Mouse (Mus musculus) MEL (cell line): Measurements from ENCODE around the gene Ncam1. TPM values are rescaled to one million over a fixed set of nuclear protein-coding genes. Genes with fewer than 3 reads are reported as not detected.

Source experiments
- DNase-seq: peaks from one replicate; pipeline ENCODE4 v3.0.0; 2011; ENCODE audit warnings: low read depth, low spot score
- H3K27ac ChIP-seq: 2 replicates; pipeline ENCODE4 v1.5.1; 2012; ENCODE audit warnings: low read depth, mild to moderate bottlenecking, control low read depth, low read length, moderate library complexity; ENCODE audit not compliant: control insufficient read depth
- H3K27me3 ChIP-seq, 2 experiments: fragments of 150-350 bp in 1 of 2; sonication (generic) in 1 of 2; 2 replicates each; pipeline ENCODE4 v1.6.1; 2012; ENCODE audit warnings: low read length in 2 of 2, mild to moderate bottlenecking in 2 of 2, improper control_type of control experiment in 1 of 2, moderate library complexity in 1 of 2; ENCODE audit not compliant: insufficient read depth in 2 of 2, control insufficient read depth in 1 of 2
- H3K36me3 ChIP-seq, 2 experiments: 2 replicates each; pipeline ENCODE4 v1.6.1; 2012 to 2014; ENCODE audit warnings: low read length in 2 of 2, improper control_type of control experiment in 1 of 2, inconsistent platforms in 1 of 2, mild to moderate bottlenecking in 1 of 2; ENCODE audit not compliant: insufficient read depth in 2 of 2, control insufficient read depth in 1 of 2
- H3K4me1 ChIP-seq, 2 experiments: fragments of 150-350 bp in 1 of 2; sonication (generic) in 1 of 2; 2 replicates each; pipeline ENCODE4 v1.6.1; 2012; ENCODE audit warnings: low read length in 2 of 2, improper control_type of control experiment in 1 of 2, mild to moderate bottlenecking in 1 of 2; ENCODE audit not compliant: insufficient read depth in 2 of 2, control insufficient read depth in 1 of 2
- H3K4me3 ChIP-seq, 2 experiments: fragments of 150-350 bp in 1 of 2; sonication (generic) in 1 of 2; 2 replicates each; pipeline ENCODE4 v1.5.1; 2012; ENCODE audit warnings: low read depth in 2 of 2, low read length in 2 of 2, mild to moderate bottlenecking in 2 of 2, moderate library complexity in 2 of 2, control low read depth in 1 of 2, improper control_type of control experiment in 1 of 2; ENCODE audit not compliant: control insufficient read depth in 1 of 2, insufficient read depth in 1 of 2
- H3K79me2 ChIP-seq: 2 replicates; pipeline ENCODE4 v1.6.1; 2012; ENCODE audit warnings: mild to moderate bottlenecking, low read length, moderate library complexity; ENCODE audit not compliant: control insufficient read depth, poor library complexity, insufficient read depth
- H3K9ac ChIP-seq: 2 replicates; pipeline ENCODE4 v1.6.1; 2012; ENCODE audit warnings: low read depth, mild to moderate bottlenecking, control low read depth, low read length, moderate library complexity; ENCODE audit not compliant: control insufficient read depth, poor library complexity, severe bottlenecking
- H3K9me3 ChIP-seq: fragments of 150-350 bp; sonication (generic); replicated peaks from 2 replicates; pipeline ENCODE4 v1.6.1; 2012; ENCODE audit warnings: mild to moderate bottlenecking, low read length, improper control_type of control experiment, moderate library complexity; ENCODE audit not compliant: insufficient read depth
- BHLHE40 ChIP-seq: IDR thresholded peaks from 2 replicates; pipeline ENCODE4 v1.6.1; 2012; ENCODE audit warnings: low read depth, mild to moderate bottlenecking, inconsistent platforms, low read length, improper control_type of control experiment, borderline replicate concordance
- CHD1 ChIP-seq: IDR thresholded peaks from 2 replicates; pipeline ENCODE4 v1.6.1; 2012; ENCODE audit warnings: low read depth, mild to moderate bottlenecking, inconsistent platforms, low read length, improper control_type of control experiment
- CTCF ChIP-seq, 3 experiments: IDR thresholded peaks in 2 of 3; conservative IDR thresholded peaks in 1 of 3; 2 replicates each; pipeline ENCODE4 v1.5.1; 2011 to 2012; ENCODE audit warnings: low read length in 3 of 3, low read depth in 2 of 3, mild to moderate bottlenecking in 2 of 3, improper control_type of control experiment in 1 of 3, inconsistent platforms in 1 of 3, mixed read lengths in 1 of 3, moderate library complexity in 1 of 3; ENCODE audit not compliant: control insufficient read depth in 1 of 3, insufficient read depth in 1 of 3, poor library complexity in 1 of 3, severe bottlenecking in 1 of 3
- ELF1 ChIP-seq: IDR thresholded peaks from 2 replicates; pipeline ENCODE4 v1.6.1; 2014; ENCODE audit warnings: low read depth, mild to moderate bottlenecking, inconsistent platforms, low read length, improper control_type of control experiment, moderate library complexity
- EP300 ChIP-seq, 2 experiments: IDR thresholded peaks; 2 replicates each; pipeline ENCODE4 v1.6.1; 2011; ENCODE audit warnings: improper control_type of control experiment in 2 of 2, low read length in 2 of 2, low read depth in 1 of 2, mild to moderate bottlenecking in 1 of 2
- GATA1 ChIP-seq: IDR thresholded peaks from 2 replicates; pipeline ENCODE4 v1.6.1; 2011; ENCODE audit warnings: low read depth, low read length, improper control_type of control experiment
- MEF2A ChIP-seq: IDR thresholded peaks from 2 replicates; pipeline ENCODE4 v1.6.1; 2014; ENCODE audit warnings: low read depth, mild to moderate bottlenecking, inconsistent platforms, low read length, improper control_type of control experiment; ENCODE audit not compliant: poor library complexity, insufficient replicate concordance, severe bottlenecking; ENCODE audit errors: extremely low read depth
- MXI1 ChIP-seq: IDR thresholded peaks from 2 replicates; pipeline ENCODE4 v1.6.1; 2011; ENCODE audit warnings: mild to moderate bottlenecking, low read depth, low read length, improper control_type of control experiment
- MYB ChIP-seq: IDR thresholded peaks from 2 replicates; pipeline ENCODE4 v1.6.1; 2011; ENCODE audit warnings: mild to moderate bottlenecking, low read depth, low read length, improper control_type of control experiment
- MYC ChIP-seq: IDR thresholded peaks from 2 replicates; pipeline ENCODE4 v1.6.1; 2011; ENCODE audit warnings: low read depth, mild to moderate bottlenecking, low read length, improper control_type of control experiment, moderate library complexity
- NRF1 ChIP-seq: IDR thresholded peaks from 2 replicates; pipeline ENCODE4 v1.6.1; 2014; ENCODE audit warnings: low read depth, mild to moderate bottlenecking, inconsistent platforms, low read length, improper control_type of control experiment, moderate library complexity; ENCODE audit not compliant: poor library complexity, insufficient read depth, severe bottlenecking
- POLR2AphosphoS2 ChIP-seq: IDR thresholded peaks from 2 replicates; pipeline ENCODE4 v1.6.1; 2011; ENCODE audit warnings: low read length, improper control_type of control experiment
- SIN3A ChIP-seq: IDR thresholded peaks from 2 replicates; pipeline ENCODE4 v1.6.1; 2012; ENCODE audit warnings: low read length, improper control_type of control experiment, inconsistent platforms
- SMC3 ChIP-seq: IDR thresholded peaks from 2 replicates; pipeline ENCODE4 v1.6.1; 2011; ENCODE audit warnings: low read depth, low read length, improper control_type of control experiment
- TBP ChIP-seq: IDR thresholded peaks from 2 replicates; pipeline ENCODE4 v1.8.0; 2011; ENCODE audit warnings: low read depth, low read length, improper control_type of control experiment
- UBTF ChIP-seq: IDR thresholded peaks from 2 replicates; pipeline ENCODE4 v1.6.1; 2012; ENCODE audit warnings: low read depth, mild to moderate bottlenecking, inconsistent platforms, low read length, improper control_type of control experiment, moderate library complexity, borderline replicate concordance; ENCODE audit not compliant: insufficient read depth
- USF1 ChIP-seq: IDR thresholded peaks from 2 replicates; pipeline ENCODE4 v1.6.1; 2014; ENCODE audit warnings: low read depth, mild to moderate bottlenecking, inconsistent platforms, low read length, improper control_type of control experiment, moderate library complexity
- ZC3H11A ChIP-seq: IDR thresholded peaks from 2 replicates; pipeline ENCODE4 v1.6.1; 2012; ENCODE audit warnings: low read depth, mild to moderate bottlenecking, inconsistent platforms, low read length, improper control_type of control experiment
- ZKSCAN1 ChIP-seq: IDR thresholded peaks from 2 replicates; pipeline ENCODE4 v1.6.1; 2012; ENCODE audit warnings: low read depth, mild to moderate bottlenecking, inconsistent platforms, low read length, improper control_type of control experiment, moderate library complexity
- ZNF384 ChIP-seq: IDR thresholded peaks from 2 replicates; pipeline ENCODE4 v1.6.1; 2012; ENCODE audit warnings: low read depth, mild to moderate bottlenecking, inconsistent platforms, low read length, improper control_type of control experiment
- polyA plus RNA-seq, 2 experiments: library from polyadenylated mRNA; stranded (reverse) in 1 of 2; unstranded in 1 of 2; fragments of >175 nt in 1 of 2; fragments of >200 nt in 1 of 2; gene quantifications; 2 replicates each; pipeline versions ENCODE4 v1.2.1 to v1.2.4; 2012; ENCODE audit warnings: low replicate concordance in 2 of 2, low read depth in 1 of 2; ENCODE audit not compliant: insufficient read length in 2 of 2, insufficient read depth in 1 of 2, missing spikeins in 1 of 2
- total RNA-seq: library from RNA; depleted of rRNA; stranded (reverse); fragments of 300-350 nt; gene quantifications from 2 replicates; pipeline ENCODE4 v1.2.3, GENCODE M21; 2012

The Ncam1 gene
- total and polyA plus RNA-seq, 3 experiments: not detected

GRCm38 (mm10) chr9:49644296-49644695, 154.4 kb downstream of the Ncam1 start:
- Histone ChIP-seq H3K79me2 (no peaks in the 10 kb centered on the region), H3K4me3 (no peak overlapping the region), H3K9ac (no peak overlapping the region), H3K9me3 (no peaks in the 10 kb centered on the region), H3K27ac (no peak overlapping the region), H3K27me3 (no peaks in the 10 kb centered on the region), H3K4me1 (no peaks in the 10 kb centered on the region), H3K36me3 (no peaks in the 10 kb centered on the region)
- TF ChIP-seq GATA1 (no peak), ELF1 (no peak), CTCF (IDR thresholded peaks at IDR 0.05 in 2 of 3, conservative IDR thresholded peaks at IDR 0.05 in 1 of 3; ENCODE audit: control insufficient read depth in 1 of 3, insufficient read depth in 1 of 3, low read depth in 2 of 3, low read length in 3 of 3, poor library complexity in 1 of 3, severe bottlenecking in 1 of 3) (no peak), NRF1 (no peak), SIN3A (no peak), CHD1 (no peak), MYB (no peak), MXI1 (no peak), BHLHE40 (no peak), ZC3H11A (no peak), TBP (no peak), EP300 (IDR thresholded peaks at IDR 0.05; ENCODE audit: low read depth in 1 of 2, low read length in 2 of 2) (no peak), MYC (no peak), ZKSCAN1 (no peak), ZNF384 (no peak)
- DNase-seq: no peak

GRCm38 (mm10) chr9:49640764-49641163, 158.0 kb downstream of the Ncam1 start:
- Histone ChIP-seq H3K27me3 (no peaks in the 10 kb centered on the region), H3K27ac (no peak overlapping the region), H3K4me1 (no peaks in the 10 kb centered on the region), H3K79me2 (no peaks in the 10 kb centered on the region), H3K4me3 (no peak overlapping the region)
- no peak for DNase-seq
- no peak for TF ChIP-seq USF1
- no peak for TF ChIP-seq SMC3
- no peak for TF ChIP-seq NRF1
- TF ChIP-seq POLR2AphosphoS2: no peak
- no peak for TF ChIP-seq UBTF
- TF ChIP-seq SIN3A: no peak
- no peak for TF ChIP-seq MEF2A
- TF ChIP-seq CHD1: no peak
- TF ChIP-seq, all 39 proteins: peak for 0
- Histone ChIP-seq H3K9me3 (no peaks in the 10 kb centered on the region), H3K9ac (no peak overlapping the region), H3K36me3 (no peaks in the 10 kb centered on the region)
